Mouse (Mus musculus): ENCODE measurements around the gene B3galt1. TPM values are rescaled to one million over a fixed set of nuclear protein-coding genes. Genes with fewer than 3 reads are reported as not detected.

Gene B3galt1
- total RNA-seq, 4 experiments from 2014 or later, result 0.94 to 1.8 (median 1.3) TPM

- DNase-seq (ENCODE audit: low spot score), result no peak
Measured at GRCm38 (mm10) chr2:68052481-68052880, 486.8 kb downstream of the B3galt1 start.

- DNase-seq (ENCODE audit: low spot score), result no peak
Measured at GRCm38 (mm10) chr2:68053243-68053642, 487.6 kb downstream of the B3galt1 start.

GRCm38 (mm10) chr2:68061341-68061740, 495.7 kb downstream of the B3galt1 start:
- no peak for DNase-seq (ENCODE audit: low spot score)

- no peak for DNase-seq (ENCODE audit: low spot score)
Measured at GRCm38 (mm10) chr2:68079426-68080360, 514.0 kb downstream of the B3galt1 start.

GRCm38 (mm10) chr2:68080872-68081280, 515.2 kb downstream of the B3galt1 start:
- no peak for DNase-seq (ENCODE audit: low spot score)

- DNase-seq (ENCODE audit: low spot score), result no peak
Measured at GRCm38 (mm10) chr2:68084483-68084882, 518.8 kb downstream of the B3galt1 start.

GRCm38 (mm10) chr2:68086101-68086500, 520.4 kb downstream of the B3galt1 start:
- no peak for DNase-seq (ENCODE audit: low spot score)

- no peak for DNase-seq (ENCODE audit: low spot score)
Measured at GRCm38 (mm10) chr2:68091559-68091958, 525.9 kb downstream of the B3galt1 start.

- no peak for DNase-seq (ENCODE audit: low spot score)
Measured at GRCm38 (mm10) chr2:68104641-68105040, 539.0 kb downstream of the B3galt1 start.

GRCm38 (mm10) chr2:68118076-68118475, 552.4 kb downstream of the B3galt1 start:
- no peak for DNase-seq (ENCODE audit: low spot score)

- no peak for DNase-seq (ENCODE audit: low spot score)
Measured at GRCm38 (mm10) chr2:68124751-68125150, 559.1 kb downstream of the B3galt1 start.

- DNase-seq (ENCODE audit: low spot score), result no peak
Measured at GRCm38 (mm10) chr2:68141094-68141493, 575.4 kb downstream of the B3galt1 start.

GRCm38 (mm10) chr2:68143292-68143691, 577.6 kb downstream of the B3galt1 start:
- DNase-seq (ENCODE audit: low spot score), result no peak

GRCm38 (mm10) chr2:68159751-68160150, 594.1 kb downstream of the B3galt1 start:
- no peak for DNase-seq (ENCODE audit: low spot score)

GRCm38 (mm10) chr2:68160566-68160965, 594.9 kb downstream of the B3galt1 start:
- no peak for DNase-seq (ENCODE audit: low spot score)

- DNase-seq (ENCODE audit: low spot score), result no peak
Measured at GRCm38 (mm10) chr2:68162012-68162411, 596.3 kb downstream of the B3galt1 start.

GRCm38 (mm10) chr2:68171306-68171705, 605.6 kb downstream of the B3galt1 start:
- no peak for DNase-seq (ENCODE audit: low spot score)

Small RNA genes within 50 kb of the gene (microRNA-seq; reads per million reads assigned to microRNA genes)
- gene Mir6335 (not detected), gene Mir7224 (1.1 reads per million)

Other genes starting within 250 kb of the B3galt1 start
- gene Gm21830, start 152.1 kb upstream of the B3galt1 start, total RNA-seq (2022), result not detected
- not detected for gene Gm26727, start 132.7 kb upstream of the B3galt1 start, total RNA-seq (2022)
- gene Xirp2, start 119.9 kb upstream of the B3galt1 start, total RNA-seq (2022), result 100 to 1,000 TPM; 302 to 452 (median 427) TPM